Mouse (Mus musculus) retina, adult 2 months (tissue): Measurements from ENCODE around the gene Mrpl37.

Experiments used
- DNase-seq: peaks from one replicate; pipeline ENCODE4 v3.0.0-alpha.2; 2012; ENCODE audit warnings: low read depth, low spot score

Gene Mrpl37

DNA sequence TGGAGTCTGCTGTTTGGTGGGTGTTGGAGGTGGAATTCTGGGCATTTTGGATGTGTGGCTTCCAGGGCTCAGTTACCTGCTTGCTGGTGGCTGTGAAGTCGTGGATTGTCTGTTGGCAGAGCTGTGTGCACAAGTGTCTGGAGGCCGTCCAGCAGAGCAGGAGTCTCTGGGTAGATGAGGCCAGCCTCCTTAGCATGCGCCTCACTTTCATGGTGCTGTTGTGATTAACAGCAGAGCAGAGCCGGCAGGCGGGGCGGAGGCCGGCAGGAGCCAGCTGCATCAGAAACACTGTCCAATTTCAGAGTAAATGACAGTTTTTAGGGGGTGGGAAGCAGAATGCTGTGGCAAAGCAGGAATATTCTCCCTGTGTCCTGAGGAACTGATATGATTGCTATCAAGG, 47.6 kb downstream of the Mrpl37 start:
- DNase-seq = no peak

DNA sequence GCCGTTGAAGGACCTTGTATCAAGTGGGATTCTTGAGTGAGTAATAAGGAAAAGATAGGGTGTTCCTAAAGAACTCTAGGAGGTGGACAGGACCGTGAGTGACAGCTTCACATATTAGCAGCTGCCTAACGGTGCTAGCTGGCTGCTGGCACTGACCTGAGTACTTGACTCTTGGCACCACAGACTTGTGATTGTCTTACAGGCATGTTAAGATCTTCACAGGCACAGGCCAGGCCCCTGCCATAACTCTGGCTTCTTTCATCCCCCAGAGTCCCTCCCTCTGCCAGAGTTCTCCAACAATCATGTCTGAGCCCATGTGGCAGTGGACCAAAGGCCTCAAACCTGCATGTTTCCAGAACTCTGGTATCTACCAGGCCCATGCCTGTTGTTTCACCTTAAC, 48.1 kb downstream of the Mrpl37 start:
- DNase-seq = no peak

DNA sequence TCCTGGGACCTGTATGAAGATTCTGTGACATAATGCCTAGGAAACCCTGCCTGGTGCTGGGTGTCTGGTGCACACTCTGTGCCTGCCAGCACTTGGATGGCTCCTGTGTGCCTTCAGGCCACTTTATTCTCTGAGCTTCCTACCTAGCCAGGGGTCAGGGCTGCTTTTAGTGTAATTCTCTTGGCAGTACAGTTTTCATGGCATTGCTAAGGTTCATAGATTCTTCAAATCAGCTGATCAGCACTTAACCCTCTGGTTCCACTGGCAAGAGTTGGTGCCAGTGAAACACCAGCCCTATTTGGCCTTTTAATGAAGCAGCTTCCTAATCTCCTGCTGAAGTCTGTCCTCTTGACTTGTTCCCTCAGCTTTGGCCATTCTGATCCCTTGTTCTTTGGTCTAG, 49.4 kb downstream of the Mrpl37 start:
- DNase-seq = no peak

DNA sequence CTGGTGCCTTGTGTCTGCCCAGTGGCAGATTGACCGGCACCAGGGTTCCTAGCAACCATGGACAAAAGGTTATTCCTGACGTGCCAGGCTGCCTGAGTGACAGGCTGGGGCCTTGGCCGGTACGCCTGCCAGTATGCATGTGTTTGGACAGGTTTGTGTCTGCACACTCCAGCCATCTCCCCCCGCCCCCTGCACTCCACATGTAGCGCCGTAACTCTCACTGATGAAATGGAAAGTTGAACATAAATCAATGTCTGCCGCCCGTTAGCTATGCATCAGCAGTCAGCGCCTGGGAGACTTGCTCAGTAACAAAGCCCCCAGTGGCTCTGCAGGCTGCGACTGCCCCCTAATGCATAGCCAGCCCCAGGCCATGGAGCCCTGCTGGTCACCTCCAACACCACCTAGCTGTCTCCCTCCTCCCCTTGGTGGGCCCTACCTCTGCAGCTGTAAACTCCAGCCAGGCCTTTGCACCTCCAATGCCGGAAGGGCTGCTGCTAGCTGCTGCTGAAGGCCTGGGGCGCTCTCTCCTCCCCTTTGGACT, 50.6 kb downstream of the Mrpl37 start:
- DNase-seq = no peak

DNA sequence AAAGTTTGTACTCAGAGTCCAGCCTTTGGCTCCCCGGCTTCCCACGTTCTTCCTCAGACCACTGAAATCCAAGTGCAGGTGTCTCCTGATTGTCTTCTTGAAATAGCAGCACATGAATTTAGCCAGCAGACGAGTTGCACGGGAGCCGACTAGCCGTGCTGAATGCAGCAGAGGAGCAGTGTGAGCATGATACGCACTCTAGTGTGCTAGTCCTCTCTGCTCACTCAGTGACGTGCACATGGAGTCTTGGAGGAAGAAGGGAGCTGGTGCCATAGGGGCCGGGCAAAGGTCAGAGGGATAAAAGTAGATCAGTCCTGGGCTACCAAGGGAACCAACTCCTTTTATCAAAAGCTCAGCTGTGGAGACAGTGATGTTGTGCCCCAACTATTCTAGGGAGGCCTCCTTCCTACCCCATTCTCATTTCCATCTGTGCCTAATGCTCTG, 52.8 kb downstream of the Mrpl37 start:
- no peak for DNase-seq

DNA sequence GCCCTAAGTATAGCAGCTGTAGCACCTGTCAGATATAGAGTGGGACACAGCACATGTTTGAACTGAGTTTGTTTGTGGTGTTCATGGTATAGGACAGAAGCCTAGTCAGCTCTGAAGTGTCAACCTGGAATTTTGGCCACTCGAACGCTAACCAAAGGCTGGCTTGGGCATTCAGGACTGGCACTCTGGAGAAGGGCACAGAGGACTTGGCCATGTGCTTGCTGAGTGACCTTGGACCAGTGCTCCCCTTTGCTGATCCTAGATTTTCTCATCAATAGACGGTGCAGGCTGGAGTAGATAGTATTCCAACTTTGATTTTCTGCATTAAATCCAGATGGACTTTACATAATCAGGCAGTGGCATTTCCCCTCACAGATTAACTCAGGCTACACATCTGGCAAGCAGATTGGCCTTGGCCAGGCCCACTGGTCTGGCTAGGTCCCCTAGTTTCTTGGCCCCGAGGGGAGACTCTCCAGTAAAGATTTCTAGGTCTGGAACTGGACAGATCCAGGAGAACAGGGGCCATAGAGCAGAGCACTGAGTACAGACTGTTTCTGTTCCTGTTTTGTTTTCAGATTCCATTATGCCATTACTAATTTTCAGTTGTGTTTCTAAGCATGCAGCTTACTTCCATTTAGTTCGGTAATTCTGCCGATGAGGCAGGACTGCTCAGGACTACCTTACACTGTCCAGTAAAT, 53.4 kb downstream of the Mrpl37 start:
- no peak for DNase-seq

DNA sequence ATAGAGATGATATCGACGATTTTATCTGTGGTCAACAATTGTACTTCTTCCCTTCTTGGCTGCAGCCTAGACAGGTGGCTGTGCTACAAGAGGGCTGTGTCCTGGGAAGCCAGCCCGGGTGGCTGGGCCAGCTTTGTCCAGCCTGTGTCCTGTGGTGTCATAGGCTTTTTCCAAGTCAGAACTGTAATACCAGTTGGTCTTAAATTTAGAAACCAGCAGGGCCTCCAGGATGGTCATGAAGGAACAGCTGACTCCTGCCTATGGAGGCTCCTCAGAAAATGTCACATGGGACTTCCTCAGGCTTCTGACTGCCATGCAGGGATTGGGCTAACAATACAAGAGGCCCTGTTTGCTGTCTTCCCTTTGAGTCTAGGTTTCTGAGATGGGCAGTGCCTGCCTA, 54.1 kb downstream of the Mrpl37 start:
- DNase-seq = no peak

DNA sequence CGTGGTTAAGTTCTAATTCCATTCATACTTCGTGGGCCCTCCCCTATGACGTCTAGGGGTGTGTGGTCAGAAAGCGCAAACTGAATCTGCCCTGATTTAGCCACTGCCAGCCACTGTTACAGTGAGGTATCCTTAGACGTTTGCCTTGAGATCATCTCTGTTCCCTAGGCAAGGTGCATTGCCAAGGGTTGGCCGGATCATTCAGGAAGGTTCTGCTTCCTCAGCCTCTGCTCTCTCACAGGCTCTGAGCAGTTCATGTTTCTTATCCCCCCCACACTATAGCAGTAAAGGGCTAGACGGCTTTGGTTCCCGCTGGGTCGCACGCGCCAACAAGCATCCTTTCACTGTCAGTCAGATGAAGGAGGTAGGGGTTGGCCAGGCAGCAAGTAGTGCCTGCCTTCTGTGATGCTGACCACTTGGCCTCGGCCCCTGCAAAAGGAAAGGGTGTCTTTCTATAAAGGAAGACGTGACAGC, 54.6 kb downstream of the Mrpl37 start:
- no peak for DNase-seq

DNA sequence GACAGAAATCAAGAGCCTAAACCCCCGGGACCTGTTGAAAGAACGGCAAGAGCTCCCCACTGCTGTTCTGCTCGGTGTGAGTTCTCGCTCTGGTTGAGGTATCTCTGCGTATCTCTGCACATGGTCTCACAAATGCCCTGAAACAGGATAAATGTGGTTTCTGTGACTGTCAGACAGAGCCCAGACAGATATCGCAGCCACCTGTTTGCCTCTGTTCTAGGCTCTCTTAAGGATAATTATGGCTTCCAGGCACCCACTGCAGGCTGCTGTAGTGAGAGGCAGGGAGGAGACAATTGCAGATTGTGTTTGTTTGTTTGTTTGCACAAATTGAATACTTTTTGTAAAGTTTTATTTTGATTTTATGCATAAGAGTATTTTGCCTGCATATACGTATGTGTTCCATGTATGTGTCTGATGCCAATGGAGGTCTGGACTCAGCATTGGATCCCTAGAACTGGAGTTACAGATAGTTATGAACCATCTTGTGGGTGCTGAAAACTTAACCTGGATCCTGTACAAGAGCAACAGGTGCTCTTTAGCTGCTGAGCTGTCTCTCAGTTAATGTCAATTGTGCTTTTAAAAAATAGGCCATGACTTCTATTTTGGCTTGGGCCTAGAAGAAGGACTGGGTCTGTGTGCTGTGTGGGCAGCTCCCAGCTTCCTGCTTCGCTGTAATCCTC, 55.2 kb downstream of the Mrpl37 start:
- DNase-seq = no peak

DNA sequence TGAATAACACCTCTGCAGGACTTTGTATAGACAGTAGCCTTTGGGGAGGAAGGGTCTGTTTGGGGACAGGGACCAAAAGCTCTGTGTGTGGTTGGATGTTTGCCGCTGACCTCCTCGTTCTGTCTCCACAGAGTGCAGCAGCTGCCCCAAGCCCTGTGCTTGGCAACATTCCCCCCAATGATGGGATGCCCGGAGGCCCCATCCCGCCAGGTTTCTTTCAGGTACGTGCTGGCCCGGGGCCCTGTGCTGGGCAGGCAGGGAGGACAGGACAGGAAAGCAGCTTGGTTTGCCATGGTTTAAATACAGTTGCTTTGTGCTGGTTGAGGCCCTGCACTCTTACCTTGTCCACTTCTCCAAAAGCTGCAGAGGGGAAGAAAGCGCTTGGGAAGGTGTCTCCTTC, 57.1 kb downstream of the Mrpl37 start:
- DNase-seq = no peak

DNA sequence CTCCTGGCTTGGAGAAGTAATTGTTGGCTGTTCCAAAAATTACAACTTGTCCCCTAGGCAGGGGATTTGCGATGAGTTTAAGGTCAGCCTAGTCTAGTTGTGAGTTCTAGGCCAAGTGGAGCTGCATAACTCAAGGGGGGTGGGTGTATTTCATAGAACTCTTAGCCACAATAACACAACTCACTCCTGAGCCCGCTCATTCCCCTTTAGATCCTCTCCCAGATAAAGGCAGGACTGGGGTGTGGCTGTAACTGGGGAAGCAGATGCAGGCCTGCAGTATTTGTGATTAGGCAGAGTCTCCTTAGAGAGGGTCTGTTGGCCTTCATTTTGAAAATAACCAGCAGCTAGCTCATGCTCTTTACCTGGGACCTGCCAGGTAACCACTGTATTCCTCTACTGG, 58.5 kb downstream of the Mrpl37 start:
- DNase-seq = no peak

DNA sequence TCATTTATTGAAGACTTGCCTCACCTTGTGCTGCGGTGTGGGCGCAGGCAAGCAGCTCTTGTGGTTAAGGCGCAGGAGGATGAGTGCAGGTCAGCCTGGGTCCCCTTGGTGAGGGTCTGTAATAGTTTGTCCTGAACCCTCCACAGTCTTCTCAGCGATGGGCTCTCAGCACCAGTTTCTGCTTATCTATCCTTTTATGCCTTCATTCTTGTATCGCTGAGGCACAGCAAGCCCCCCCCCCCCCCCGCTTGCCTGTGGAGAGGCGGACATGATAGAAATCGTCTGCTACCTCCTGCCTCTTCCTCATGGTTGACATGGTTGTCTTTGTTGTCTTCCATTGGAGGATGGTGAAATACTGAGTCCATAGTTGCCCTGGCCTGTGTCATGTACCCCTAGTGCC, 59.3 kb downstream of the Mrpl37 start:
- DNase-seq = no peak

DNA sequence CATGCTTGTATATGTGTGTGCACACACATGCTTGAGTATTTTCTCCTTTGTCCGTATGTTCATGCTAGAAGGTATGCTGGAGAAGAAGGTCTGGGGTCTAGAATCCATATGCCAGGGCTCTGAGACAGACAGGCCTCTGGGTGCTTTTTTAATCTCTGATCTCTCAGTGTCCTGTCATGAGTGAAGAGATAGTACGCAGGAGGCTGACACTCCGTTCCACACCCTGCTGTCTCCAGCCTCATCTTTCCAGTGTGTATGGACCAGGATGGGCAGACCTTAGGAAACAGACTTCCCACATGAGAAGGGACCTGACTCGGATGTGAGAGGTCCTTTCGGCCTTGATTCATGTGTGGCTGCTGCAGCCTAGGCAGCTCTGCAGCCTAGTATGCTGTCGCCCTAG, 59.9 kb downstream of the Mrpl37 start:
- no peak for DNase-seq

DNA sequence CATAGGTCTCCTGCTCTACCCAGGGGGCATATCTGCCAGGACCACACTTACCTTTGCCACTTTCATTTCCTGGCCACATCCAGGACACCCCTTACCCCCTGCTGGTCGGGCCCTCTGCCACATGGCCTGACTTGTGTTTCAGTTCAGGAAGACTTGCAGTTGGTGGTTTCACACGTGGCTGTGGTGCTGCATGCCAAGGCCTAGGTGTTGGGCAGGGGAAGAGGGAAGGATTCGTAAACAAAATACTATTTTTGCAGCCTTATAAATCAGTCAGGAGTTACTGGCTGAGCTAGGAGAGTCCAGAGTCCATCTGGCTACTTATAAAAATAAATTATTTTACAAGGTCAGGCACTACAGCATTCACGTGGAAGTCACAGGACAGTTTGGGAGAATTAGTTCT, 60.4 kb downstream of the Mrpl37 start:
- no peak for DNase-seq
